Mouse (Mus musculus) heart, postnatal 0 days (tissue): ENCODE data around the gene Pkig.

Source experiments
- CTCF ChIP-seq: IDR thresholded peaks from 2 replicates; pipeline ENCODE4 v1.5.1; 2016; ENCODE audit warnings: antibody characterized with exemption, control low read depth, low read depth
- EP300 ChIP-seq: IDR thresholded peaks from 2 replicates; pipeline ENCODE4 v1.6.1; 2016; ENCODE audit warnings: antibody characterized with exemption, low read depth

DNA sequence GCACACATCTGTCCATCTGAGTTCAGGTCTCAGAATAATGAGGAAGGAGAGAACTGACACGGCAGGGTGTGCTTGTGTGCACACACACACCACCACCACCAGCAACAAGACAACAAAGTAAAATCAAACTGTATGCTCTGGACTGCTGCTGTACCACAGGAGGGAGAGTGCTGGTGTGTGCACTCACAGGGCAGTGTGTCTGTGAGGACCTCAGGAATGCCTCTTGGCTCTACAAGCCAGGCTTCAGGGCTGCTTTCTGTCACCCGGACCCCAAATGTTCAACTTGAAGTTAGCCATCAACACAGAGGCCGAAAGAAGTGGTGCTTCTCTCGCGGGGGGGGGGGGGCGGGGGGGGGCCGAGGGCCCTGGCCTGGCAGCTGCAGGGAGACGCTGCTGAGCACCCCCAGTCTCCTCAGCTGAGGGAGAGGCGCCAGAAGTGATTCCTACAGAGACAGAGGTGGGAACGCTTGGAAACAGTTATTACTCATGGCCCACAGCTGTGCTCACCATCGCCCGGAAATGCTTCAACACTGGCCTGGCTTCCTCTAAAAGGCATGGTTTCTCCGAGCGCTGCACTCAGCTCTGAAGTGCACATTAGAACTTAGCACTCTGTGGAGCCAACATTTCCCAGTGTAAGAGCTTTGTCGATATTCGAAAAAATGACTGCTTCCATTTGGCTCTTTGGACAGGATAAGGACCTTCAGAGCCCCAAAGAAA lies 39.7 kb downstream of the Pkig start:
- TF ChIP-seq EP300 (no peak), CTCF (no peak)
